Mouse (Mus musculus): ENCODE results near the gene Nfe2l1. TPM values are rescaled to one million over a fixed set of nuclear protein-coding genes. Genes with fewer than 3 reads are reported as not detected.
A peak's percentile ranks its signal among the peaks of the same experiment; 100 is the strongest.

Gene Nfe2l1
- 100 to 1,000 TPM; 108 to 115 TPM for total RNA-seq (2021)

GRCm38 (mm10) chr11:96829813-96830538 lies at the start of gene Nfe2l1:
TSS of gene Nfe2l1 (minus strand) at chr11:96829968.
- DNase-seq, result peak; percentile 99
- intact Hi-C loops (cut with DNase I), result no loop called here

GRCm38 (mm10) chr11:96879359-96879758 lies 49.6 kb upstream of the Nfe2l1 start:
- DNase-seq, result no peak
- intact Hi-C loops (cut with DNase I), result no loop called here

GRCm38 (mm10) chr11:96878715-96879114 lies 48.9 kb upstream of the Nfe2l1 start:
- intact Hi-C loops (cut with DNase I), result no loop called here
- no peak for DNase-seq

GRCm38 (mm10) chr11:96877071-96877470 lies 47.3 kb upstream of the Nfe2l1 start:
- no peak for DNase-seq
- intact Hi-C loops (cut with DNase I), result no loop called here

GRCm38 (mm10) chr11:96876300-96877040 lies 46.7 kb upstream of the Nfe2l1 start:
- DNase-seq, result peak; percentile 35

GRCm38 (mm10) chr11:96875745-96876144 lies 46.0 kb upstream of the Nfe2l1 start:
- DNase-seq, result peak; percentile 94
- intact Hi-C loops (cut with DNase I), result no loop called here

More at GRCm38 (mm10) chr11:96876300-96877040, 46.7 kb upstream of the Nfe2l1 start:
- intact Hi-C loops (cut with DNase I), result no loop called here

- intact Hi-C loops (cut with DNase I), result no loop called here
- DNase-seq, result no peak
Measured at GRCm38 (mm10) chr11:96875270-96875669, 45.5 kb upstream of the Nfe2l1 start.

- intact Hi-C loops (cut with DNase I), result no loop called here
- peak; percentile 33 for DNase-seq
Measured at GRCm38 (mm10) chr11:96873601-96874140, 43.9 kb upstream of the Nfe2l1 start.

GRCm38 (mm10) chr11:96872441-96873379 lies 42.9 kb upstream of the Nfe2l1 start:
- no peak for DNase-seq
- intact Hi-C loops (cut with DNase I), result no loop called here

- peak; percentile 77 for DNase-seq
- intact Hi-C loops (cut with DNase I), result loop anchor here (5.0 kb wide), 1 partner anchor 40 kb away; no protein-coding TSS in a partner anchor
Measured at GRCm38 (mm10) chr11:96867149-96867548, 37.4 kb upstream of the Nfe2l1 start.

GRCm38 (mm10) chr11:96863206-96863995 lies 33.6 kb upstream of the Nfe2l1 start:
- DNase-seq, result peak; percentile 81
- intact Hi-C loops (cut with DNase I), result loop anchor here (5.0 kb wide), 1 partner anchor 76 kb away; the partner anchor contains the start of gene Cbx1

GRCm38 (mm10) chr11:96862534-96862933 lies 32.8 kb upstream of the Nfe2l1 start:
- intact Hi-C loops (cut with DNase I), result loop anchor here (5.0 kb wide), 1 partner anchor 75 kb away; the partner anchor contains the start of gene Cbx1
- no peak for DNase-seq

GRCm38 (mm10) chr11:96861878-96862289 lies 32.1 kb upstream of the Nfe2l1 start:
- intact Hi-C loops (cut with DNase I), result loop anchor here (2.0 to 5.0 kb wide), 2 partner anchors 75 to 583 kb away; partner anchors contain the start of gene Cbx1
- peak; percentile 97 for DNase-seq

GRCm38 (mm10) chr11:96861446-96861845 lies 31.7 kb upstream of the Nfe2l1 start:
- intact Hi-C loops (cut with DNase I), result loop anchor here (2.0 to 5.0 kb wide), 2 partner anchors 74 to 583 kb away; partner anchors contain the start of gene Cbx1
- DNase-seq, result peak; percentile 36

GRCm38 (mm10) chr11:96860564-96860963 lies 30.8 kb upstream of the Nfe2l1 start:
- peak; percentile 97 for DNase-seq
- intact Hi-C loops (cut with DNase I), result loop anchor here (2.0 to 5.0 kb wide), 2 partner anchors 73 to 582 kb away; partner anchors contain the start of gene Cbx1

GRCm38 (mm10) chr11:96859635-96860034 lies 29.9 kb upstream of the Nfe2l1 start:
- intact Hi-C loops (cut with DNase I), result loop anchor here (2.0 to 5.0 kb wide), 2 partner anchors 72 to 581 kb away; partner anchors contain the start of gene Cbx1
- no peak for DNase-seq

- intact Hi-C loops (cut with DNase I), result no loop called here
- DNase-seq, result no peak
Measured at GRCm38 (mm10) chr11:96857446-96857845, 27.7 kb upstream of the Nfe2l1 start.

GRCm38 (mm10) chr11:96849681-96850467 lies 20.1 kb upstream of the Nfe2l1 start, which contains the start of gene Copz2:
TSS of gene Copz2 (plus strand) at chr11:96849870.
- no peak for DNase-seq
- intact Hi-C loops (cut with DNase I), result no loop called here
